Mouse (Mus musculus): ENCODE data around the gene Orc2. TPM values are rescaled to one million over a fixed set of nuclear protein-coding genes. Genes with fewer than 3 reads are reported as not detected.

The Orc2 gene
- polyA plus RNA-seq, 1 experiment from 2014 or later = 34.0 TPM

- ATAC-seq (ENCODE audit: low FRiP score) = no peak
- WGBS = 82% methylated on average over 7 of the region's 7 CpGs
- no peaks in the 10 kb centered on the region for H3K27me3 ChIP-seq
- H3K9ac ChIP-seq = no peak overlapping the region
- H3K4me3 ChIP-seq = no peak overlapping the region
- H3K9me3 ChIP-seq (replicated peaks) = no peaks in the 10 kb centered on the region
- no peak overlapping the region for H3K27ac ChIP-seq
- H3K4me2 ChIP-seq (replicated peaks) = 0 out of 2 replicates have a peak overlapping the region, but pooled peaks have one; percentile 8
- H3K4me1 ChIP-seq = peaks cover 20% of the 10 kb centered on the region
- peaks cover 48% of the 10 kb centered on the region for H3K36me3 ChIP-seq
Measured at GRCm38 (mm10) chr1:58420961-58421360, 83.9 kb downstream of the Orc2 start.

- no peak for ATAC-seq (ENCODE audit: low FRiP score)
- H3K9me3 ChIP-seq (replicated peaks) = no peaks in the 10 kb centered on the region
- 89% methylated on average over 10 of the region's 10 CpGs for WGBS
- H3K4me2 ChIP-seq (replicated peaks) = no peak overlapping the region
- H3K4me3 ChIP-seq = no peak overlapping the region
- H3K36me3 ChIP-seq = peaks cover 55% of the 10 kb centered on the region
- no peaks in the 10 kb centered on the region for H3K27me3 ChIP-seq
- no peak overlapping the region for H3K27ac ChIP-seq
- no peak overlapping the region for H3K9ac ChIP-seq
- H3K4me1 ChIP-seq = peaks cover 20% of the 10 kb centered on the region
Measured at GRCm38 (mm10) chr1:58420032-58420431, 84.9 kb downstream of the Orc2 start.

DNA sequence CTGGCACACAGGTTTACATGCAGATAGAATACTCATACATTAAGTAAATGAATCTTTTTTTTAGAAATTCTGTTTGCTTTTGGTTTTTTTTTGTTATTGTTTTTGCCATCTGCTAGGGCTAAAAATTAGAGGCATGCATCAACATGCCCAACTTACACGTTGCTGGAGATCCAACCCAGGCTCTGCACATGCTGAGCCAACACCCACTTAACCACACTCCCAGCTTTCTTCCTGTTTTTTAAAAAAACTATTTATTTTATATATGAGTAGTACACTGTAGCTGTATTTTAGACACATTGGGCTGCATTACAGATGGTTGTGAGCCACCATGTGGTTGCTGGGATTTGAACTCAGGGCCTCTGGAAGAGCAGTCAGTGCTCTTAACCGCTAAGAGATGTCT, 88.9 kb downstream of the Orc2 start:
- no peak overlapping the region for H3K9ac ChIP-seq
- H3K27ac ChIP-seq = no peak overlapping the region
- no peak overlapping the region for H3K4me2 ChIP-seq (replicated peaks)
- no peak for ATAC-seq (ENCODE audit: low FRiP score)
- no peak overlapping the region for H3K4me3 ChIP-seq
- peaks cover 2% of the 10 kb centered on the region for H3K4me1 ChIP-seq
- H3K36me3 ChIP-seq = peaks cover 85% of the 10 kb centered on the region
- WGBS = 91% methylated on average over 2 of the region's 2 CpGs
- no peaks in the 10 kb centered on the region for H3K27me3 ChIP-seq
- no peaks in the 10 kb centered on the region for H3K9me3 ChIP-seq (replicated peaks)

DNA sequence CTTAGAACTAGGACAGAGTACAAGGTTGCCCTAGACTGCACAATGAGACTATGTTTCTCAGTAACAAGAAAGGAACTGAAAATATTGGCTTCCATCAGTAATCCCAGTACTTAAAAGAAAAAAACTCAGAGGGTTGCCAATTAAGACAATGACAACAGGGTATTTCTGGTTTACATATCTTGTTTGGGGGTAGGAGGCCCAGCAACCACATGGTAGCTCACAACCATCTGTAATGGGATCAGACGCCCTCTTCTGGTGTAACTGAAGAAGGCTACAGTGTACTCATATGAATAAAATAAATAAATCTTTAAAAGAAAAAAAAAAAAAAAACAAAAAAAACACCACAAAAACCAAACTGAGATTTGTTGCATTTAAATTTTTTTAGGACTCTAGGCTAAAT, 89.5 kb downstream of the Orc2 start:
- no peaks in the 10 kb centered on the region for H3K27me3 ChIP-seq
- 30% methylated on average over 1 of the region's 1 CpGs for WGBS
- no peaks in the 10 kb centered on the region; the same call in 1 of the 2 replicates for H3K4me1 ChIP-seq
- H3K9me3 ChIP-seq (replicated peaks) = no peaks in the 10 kb centered on the region
- H3K9ac ChIP-seq = no peak overlapping the region
- no peak overlapping the region for H3K27ac ChIP-seq
- no peak overlapping the region for H3K4me2 ChIP-seq (replicated peaks)
- H3K36me3 ChIP-seq = peaks cover 88% of the 10 kb centered on the region
- no peak for ATAC-seq (ENCODE audit: low FRiP score)
- no peak overlapping the region for H3K4me3 ChIP-seq

Other genes starting within 250 kb of the Orc2 start
- gene Aox2, start 226.8 kb downstream of the Orc2 start, polyA plus RNA-seq (2016; fragmentation: Nextera tagmentation; extraction: Ambion mirVana) = 0.04 TPM in 1 of 2 replicates, not detected in the other
- gene Bzw1, start 112.2 kb downstream of the Orc2 start, polyA plus RNA-seq (2016; fragmentation: Nextera tagmentation; extraction: Ambion mirVana) = 436 and 455 TPM in 2 replicates
- 182 and 205 TPM in 2 replicates for gene Clk1, start 81.0 kb downstream of the Orc2 start, polyA plus RNA-seq (2016; fragmentation: Nextera tagmentation; extraction: Ambion mirVana)
- 48.9 and 51.7 TPM in 2 replicates for gene Nif3l1, start 60.0 kb downstream of the Orc2 start, polyA plus RNA-seq (2016; fragmentation: Nextera tagmentation; extraction: Ambion mirVana)
- gene Ppil3, start 59.6 kb downstream of the Orc2 start, polyA plus RNA-seq (2016; fragmentation: Nextera tagmentation; extraction: Ambion mirVana) = 43.9 and 48.2 TPM in 2 replicates
- 8.8 and 10.2 TPM in 2 replicates for gene Fam126b, start 81.2 kb upstream of the Orc2 start, polyA plus RNA-seq (2016; fragmentation: Nextera tagmentation; extraction: Ambion mirVana)
- gene Ndufb3, start 81.3 kb upstream of the Orc2 start, polyA plus RNA-seq (2016; fragmentation: Nextera tagmentation; extraction: Ambion mirVana) = 153 and 161 TPM in 2 replicates
- 0.13 TPM in 1 of 2 replicates, not detected in the other for gene Als2cr12, start 190.9 kb upstream of the Orc2 start, polyA plus RNA-seq (2016; fragmentation: Nextera tagmentation; extraction: Ambion mirVana)
- 22.6 and 23.5 TPM in 2 replicates for gene Cflar, start 206.4 kb upstream of the Orc2 start, polyA plus RNA-seq (2016; fragmentation: Nextera tagmentation; extraction: Ambion mirVana)

Data from hindbrain, embryonic 12.5 days (tissue).